Mouse (Mus musculus): ENCODE data around the gene Fbrsl1.
A peak's percentile ranks its signal among the peaks of the same experiment; 100 is the strongest.

Fbrsl1 gene

GRCm38 (mm10) chr5:110415022-110415421, 33.3 kb downstream of the Fbrsl1 start:
- DNase-seq (ENCODE audit: low spot score in 2 of 2), result no peak

GRCm38 (mm10) chr5:110413018-110413417, 35.3 kb downstream of the Fbrsl1 start:
- no peak for DNase-seq (ENCODE audit: low spot score in 2 of 2)

GRCm38 (mm10) chr5:110410386-110410785, 37.9 kb downstream of the Fbrsl1 start:
- no peak for DNase-seq (ENCODE audit: low spot score in 2 of 2)

- no peak for DNase-seq (ENCODE audit: low spot score in 2 of 2)
These were observed 39.3 kb downstream of the Fbrsl1 start for GRCm38 (mm10) chr5:110408967-110409366.

GRCm38 (mm10) chr5:110406065-110406714, 42.1 kb downstream of the Fbrsl1 start:
- no peak for DNase-seq (ENCODE audit: low spot score in 2 of 2)

GRCm38 (mm10) chr5:110403931-110404330, 44.4 kb downstream of the Fbrsl1 start:
- DNase-seq (ENCODE audit: low spot score in 2 of 2), result no peak

GRCm38 (mm10) chr5:110402557-110402956, 45.7 kb downstream of the Fbrsl1 start:
- DNase-seq (ENCODE audit: low spot score in 2 of 2), result no peak

GRCm38 (mm10) chr5:110401101-110401500, 47.2 kb downstream of the Fbrsl1 start:
- no peak for DNase-seq (ENCODE audit: low spot score in 2 of 2)

- DNase-seq (ENCODE audit: low spot score in 2 of 2), result no peak
These were observed 53.2 kb downstream of the Fbrsl1 start for GRCm38 (mm10) chr5:110395006-110395661.

GRCm38 (mm10) chr5:110392727-110393126, 55.6 kb downstream of the Fbrsl1 start:
- no peak for DNase-seq (ENCODE audit: low spot score in 2 of 2)

GRCm38 (mm10) chr5:110390631-110391030, 57.7 kb downstream of the Fbrsl1 start:
- DNase-seq (ENCODE audit: low spot score in 2 of 2), result no peak

- DNase-seq (ENCODE audit: low spot score in 2 of 2), result no peak
These were observed 61.0 kb downstream of the Fbrsl1 start for GRCm38 (mm10) chr5:110387332-110387731.

GRCm38 (mm10) chr5:110386371-110387330, 61.7 kb downstream of the Fbrsl1 start:
- peak; percentile 51 to 75 for DNase-seq (ENCODE audit: low spot score in 2 of 2)

- DNase-seq (ENCODE audit: low spot score in 2 of 2), result no peak
These were observed 63.0 kb downstream of the Fbrsl1 start for GRCm38 (mm10) chr5:110385263-110385662.

- no peak for DNase-seq (ENCODE audit: low spot score in 2 of 2)
These were observed 63.8 kb downstream of the Fbrsl1 start for GRCm38 (mm10) chr5:110384491-110384890.

GRCm38 (mm10) chr5:110379823-110380222, 68.5 kb downstream of the Fbrsl1 start:
- DNase-seq (ENCODE audit: low spot score in 2 of 2), result no peak

GRCm38 (mm10) chr5:110379086-110379485, 69.2 kb downstream of the Fbrsl1 start:
- DNase-seq (ENCODE audit: low spot score in 2 of 2), result no peak

GRCm38 (mm10) chr5:110378181-110378583, 70.1 kb downstream of the Fbrsl1 start:
- no peak for DNase-seq (ENCODE audit: low spot score in 2 of 2)

- peak; percentile 49 to 70 for DNase-seq (ENCODE audit: low spot score in 2 of 2)
These were observed 71.4 kb downstream of the Fbrsl1 start for GRCm38 (mm10) chr5:110376802-110377433.

GRCm38 (mm10) chr5:110363822-110364545, 84.3 kb downstream of the Fbrsl1 start:
- DNase-seq (ENCODE audit: low spot score in 2 of 2), result no peak

- peak; percentile 48 to 72 for DNase-seq (ENCODE audit: low spot score in 2 of 2)
These were observed 85.0 kb downstream of the Fbrsl1 start for GRCm38 (mm10) chr5:110363179-110363821.

Data from frontal cortex, postnatal 10 days (tissue).